In the genomic region with DNA sequence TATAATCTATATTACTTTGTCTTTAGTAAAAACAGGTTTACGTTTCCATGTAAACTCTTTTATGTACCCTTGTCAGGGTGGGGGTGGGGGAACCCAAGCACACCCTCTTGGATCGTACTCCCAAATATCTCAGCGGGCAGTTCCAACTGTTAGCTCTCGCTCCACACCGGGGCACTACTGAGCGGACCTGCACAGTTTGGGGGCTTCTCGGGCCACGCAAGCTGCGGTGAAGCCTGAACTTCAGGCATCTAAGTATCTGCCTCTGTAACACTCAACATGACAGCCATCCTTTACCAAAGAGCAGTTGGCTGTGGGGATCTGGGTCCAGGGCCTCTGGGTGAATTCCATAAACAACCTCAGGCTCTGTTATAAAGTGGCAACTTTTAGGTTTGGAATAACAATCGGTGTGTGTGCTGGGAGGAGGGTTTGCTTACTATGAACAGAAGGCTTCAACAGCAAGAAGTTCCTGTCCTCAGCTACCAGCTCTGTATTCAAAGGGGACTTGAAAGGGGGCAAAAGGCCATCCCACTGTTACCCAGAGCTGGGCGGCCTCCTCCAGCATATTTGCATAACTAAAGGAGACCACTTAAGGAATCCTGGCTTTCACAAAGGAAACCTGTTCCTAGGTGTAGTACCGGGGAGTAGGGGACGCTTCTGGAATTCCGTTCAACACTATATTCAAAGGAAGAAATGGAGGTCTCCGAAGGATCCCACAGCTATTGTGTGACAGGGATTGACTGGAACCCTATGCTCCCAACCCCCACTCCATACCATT, we compare ENCODE assay signal across 15 mouse cellular contexts. TPM values are rescaled to one million over a fixed set of nuclear protein-coding genes. Genes with fewer than 3 reads are reported as not detected.
DNase-seq lines count a peak whose midpoint lies in the region; ATAC-seq and TF ChIP-seq lines count a peak whose summit lies in the region.
"Had no signal": no experiment of that assay in that cellular context is flagged by ENCODE, and none has a peak within 500 bp of the region (broad histone marks: within the 10 kb centered on the region; RNA-seq: fewer than 3 reads in every experiment).

No protein-coding gene starts in this region.

- H3K9ac ChIP-seq in forebrain, embryonic 12.5 days: no peak overlapping the region
- no peak overlapping the region for H3K9ac ChIP-seq in forebrain, embryonic 16.5 days (replicated peaks; ENCODE audit: low read depth, low read length)
- H3K9ac ChIP-seq in lung, embryonic 14.5 days: no peak overlapping the region
- H3K9ac ChIP-seq in ES-Bruce4 (ENCODE audit: low read depth, poor library complexity, severe bottlenecking): peak overlapping the region; percentile 72
- H3K9ac ChIP-seq: hindbrain, embryonic 15.5 days had no signal

- no peak for TF ChIP-seq POLR2A in ES-Bruce4 (IDR thresholded peaks at IDR 0.05; ENCODE audit: insufficient read depth, low read length)

- no peaks in the 10 kb centered on the region for H3K9me3 ChIP-seq in forebrain, embryonic 12.5 days
- no peaks in the 10 kb centered on the region for H3K9me3 ChIP-seq in forebrain, embryonic 16.5 days (ENCODE audit: control insufficient read depth, low read length)
- no peaks in the 10 kb centered on the region for H3K9me3 ChIP-seq in lung, embryonic 14.5 days (ENCODE audit: low read depth, low read length)
- H3K9me3 ChIP-seq in ES-Bruce4 (replicated peaks; ENCODE audit: control insufficient read depth, insufficient read depth, low read length, poor library complexity, severe bottlenecking): no peaks in the 10 kb centered on the region; the same call in 1 of the 2 replicates
- H3K9me3 ChIP-seq: hindbrain, embryonic 15.5 days had no signal

- peaks cover 15% of the 10 kb centered on the region for H3K27me3 ChIP-seq in forebrain, embryonic 12.5 days
- no peaks in the 10 kb centered on the region for H3K27me3 ChIP-seq in forebrain, embryonic 16.5 days (replicated peaks; ENCODE audit: control insufficient read depth, insufficient read depth, low read length)
- H3K27me3 ChIP-seq in lung, embryonic 14.5 days (ENCODE audit: insufficient read depth, low read length): no peaks in the 10 kb centered on the region
- no peaks in the 10 kb centered on the region for H3K27me3 ChIP-seq in ES-Bruce4 (ENCODE audit: control insufficient read depth, insufficient read depth, low read length, poor library complexity, severe bottlenecking)
- H3K27me3 ChIP-seq: hindbrain, embryonic 15.5 days had no signal

- H3K4me2 ChIP-seq in forebrain, embryonic 12.5 days: peak overlapping the region; percentile 29
- no peak overlapping the region for H3K4me2 ChIP-seq in forebrain, embryonic 16.5 days (ENCODE audit: low read length)
- peak overlapping the region; percentile 31; the same call in 1 of the 2 replicates for H3K4me2 ChIP-seq in lung, embryonic 14.5 days
- H3K4me2 ChIP-seq: hindbrain, embryonic 15.5 days had no signal

- peak; percentile 98 for TF ChIP-seq EP300 in ES-Bruce4 (IDR thresholded peaks at IDR 0.05; ENCODE audit: insufficient read depth, low read depth, low read length)

- H3K4me3 ChIP-seq in forebrain, embryonic 12.5 days (replicated peaks): no peak overlapping the region
- H3K4me3 ChIP-seq in forebrain, embryonic 16.5 days (replicated peaks; ENCODE audit: low read length): no peak overlapping the region
- H3K4me3 ChIP-seq in lung, embryonic 14.5 days (ENCODE audit: low read depth, low read length): no peak overlapping the region
- peak overlapping the region; percentile 23 for H3K4me3 ChIP-seq in ES-Bruce4 (ENCODE audit: low read depth, low read length)
- H3K4me3 ChIP-seq: erythroblast, embryonic 14.5 days; hindbrain, embryonic 15.5 days; left cerebral cortex, adult 2 months had no signal

- no peak overlapping the region for H3K27ac ChIP-seq in forebrain, embryonic 12.5 days
- no peak overlapping the region for H3K27ac ChIP-seq in forebrain, embryonic 16.5 days (ENCODE audit: low read length)
- peak overlapping the region; percentile 60; the same call in 1 of the 2 replicates for H3K27ac ChIP-seq in lung, embryonic 14.5 days (ENCODE audit: low read depth)
- peak overlapping the region; percentile 99 for H3K27ac ChIP-seq in ES-Bruce4 (ENCODE audit: insufficient read depth, low read length)
- H3K27ac ChIP-seq: hindbrain, embryonic 15.5 days; left cerebral cortex, adult 2 months had no signal

- 0 out of 2 replicates have a peak, but pooled peaks have one; percentile 36 for ATAC-seq in forebrain, embryonic 12.5 days (ENCODE audit: low FRiP score)
- ATAC-seq in forebrain, embryonic 16.5 days: no peak
- ATAC-seq in lung, embryonic 14.5 days (ENCODE audit: insufficient read depth): peak; percentile 22; the same call in 1 of the 2 replicates

- peaks cover 11% of the 10 kb centered on the region for H3K4me1 ChIP-seq in forebrain, embryonic 12.5 days
- peaks cover 7% of the 10 kb centered on the region; the same call in 1 of the 2 replicates for H3K4me1 ChIP-seq in forebrain, embryonic 16.5 days (replicated peaks; ENCODE audit: control insufficient read depth, insufficient read depth, low read length)
- no peaks in the 10 kb centered on the region; the same call in 1 of the 2 replicates for H3K4me1 ChIP-seq in lung, embryonic 14.5 days (ENCODE audit: insufficient read depth)
- H3K4me1 ChIP-seq in ES-Bruce4 (ENCODE audit: control insufficient read depth, insufficient read depth, low read length): peaks cover 6% of the 10 kb centered on the region

- 13% methylated on average over 15 of the region's 15 CpGs for WGBS in forebrain, embryonic 12.5 days
- whole genome bisulfite sequencing in forebrain, embryonic 16.5 days: 18% methylated on average over 15 of the region's 15 CpGs
- 35% methylated on average over 15 of the region's 15 CpGs for WGBS in lung, embryonic 14.5 days

- no peaks in the 10 kb centered on the region for H3K36me3 ChIP-seq in forebrain, embryonic 12.5 days (replicated peaks)
- H3K36me3 ChIP-seq in forebrain, embryonic 16.5 days (ENCODE audit: control insufficient read depth, insufficient read depth): no peaks in the 10 kb centered on the region
- 0 out of 2 replicates have a peak, but pooled peaks cover 4% of the 10 kb centered on the region for H3K36me3 ChIP-seq in lung, embryonic 14.5 days (ENCODE audit: insufficient read depth)
- H3K36me3 ChIP-seq in ES-Bruce4 (ENCODE audit: control insufficient read depth, insufficient read depth, low read length, poor library complexity, severe bottlenecking): peaks cover 14% of the 10 kb centered on the region
- H3K36me3 ChIP-seq: hindbrain, embryonic 15.5 days had no signal

- DNase-seq in lung, embryonic 14.5 days: peak; percentile 47
- no peak for DNase-seq in lung, postnatal 14 days
- peak; percentile 40 for DNase-seq in embryo, embryonic 11 days
- DNase-seq in cerebellum, postnatal 10 days: no peak
- DNase-seq in B cell, adult 2 months: no peak
- DNase-seq: adrenal gland, postnatal 14 days; cerebellum, adult 2 months; lung, adult 18-20 months; thymus, postnatal 36 days had no signal

- TF ChIP-seq CTCF in lung, embryonic 14.5 days (IDR thresholded peaks at IDR 0.05; ENCODE audit: low read depth): no peak
- no peak for TF ChIP-seq CTCF in ES-Bruce4 (IDR thresholded peaks at IDR 0.05; ENCODE audit: low read depth, low read length)

RNA-seq across cellular contexts. Expression of a gene that starts 8.1 kb away (rescaled TPM):
- polyA plus RNA-seq in forebrain, embryonic 12.5 days (2016; fragmentation: Nextera tagmentation; extraction: Ambion mirVana): 2.6 and 3.0 TPM in 2 replicates
- polyA plus RNA-seq in forebrain, embryonic 16.5 days (2015; fragmentation: Nextera tagmentation; extraction: Ambion mirVana): 3.8 and 6.7 TPM in 2 replicates
- 7.2 and 7.5 TPM in 2 replicates for polyA plus RNA-seq in lung, embryonic 14.5 days (2014; fragmentation: Nextera tagmentation; extraction: Ambion mirVana)
- 54.9 and 55.3 TPM in 2 replicates for polyA plus RNA-seq in ES-Bruce4 (2011; ENCODE audit: insufficient read depth, insufficient read length, low read depth, missing spikeins)

RNA-seq across cellular contexts. Expression of a gene that starts 48.5 kb away (rescaled TPM):
- polyA plus RNA-seq in forebrain, embryonic 12.5 days (2016; fragmentation: Nextera tagmentation; extraction: Ambion mirVana): 453 and 465 TPM in 2 replicates
- 227 and 228 TPM in 2 replicates for polyA plus RNA-seq in forebrain, embryonic 16.5 days (2015; fragmentation: Nextera tagmentation; extraction: Ambion mirVana)
- 391 and 408 TPM in 2 replicates for polyA plus RNA-seq in lung, embryonic 14.5 days (2014; fragmentation: Nextera tagmentation; extraction: Ambion mirVana)
- polyA plus RNA-seq in ES-Bruce4 (2011; ENCODE audit: insufficient read depth, insufficient read length, low read depth, missing spikeins): 1,350 and 1,473 TPM in 2 replicates

Comparison
In these comparisons a context has a peak if more than half of its experiments do, and no peak if none do; other contexts are left out.
1. DNase-seq: peak in lung, embryonic 14.5 days (single experiment) and embryo, embryonic 11 days (single experiment); none in lung, postnatal 14 days (single experiment), cerebellum, postnatal 10 days (0 of 2) and B cell, adult 2 months (0 of 2).
2. H3K27ac ChIP-seq: peak in lung, embryonic 14.5 days (single experiment) and ES-Bruce4 (single experiment); none in forebrain, embryonic 12.5 days (single experiment) and forebrain, embryonic 16.5 days (single experiment).